Mouse (Mus musculus) mouse trophoblast stem cell (cell line): ENCODE measurements around the gene Sirt4.

ENCODE experiments used
- in situ Hi-C, 2 experiments: fragments of 300-500 bp; cut with MseI, MboI; formaldehyde crosslinking; loops; 2 replicates in 1 of 2; 3 replicates in 1 of 2; pipeline ENCODE4 v1.15.1; 2025

The Sirt4 gene

DNA sequence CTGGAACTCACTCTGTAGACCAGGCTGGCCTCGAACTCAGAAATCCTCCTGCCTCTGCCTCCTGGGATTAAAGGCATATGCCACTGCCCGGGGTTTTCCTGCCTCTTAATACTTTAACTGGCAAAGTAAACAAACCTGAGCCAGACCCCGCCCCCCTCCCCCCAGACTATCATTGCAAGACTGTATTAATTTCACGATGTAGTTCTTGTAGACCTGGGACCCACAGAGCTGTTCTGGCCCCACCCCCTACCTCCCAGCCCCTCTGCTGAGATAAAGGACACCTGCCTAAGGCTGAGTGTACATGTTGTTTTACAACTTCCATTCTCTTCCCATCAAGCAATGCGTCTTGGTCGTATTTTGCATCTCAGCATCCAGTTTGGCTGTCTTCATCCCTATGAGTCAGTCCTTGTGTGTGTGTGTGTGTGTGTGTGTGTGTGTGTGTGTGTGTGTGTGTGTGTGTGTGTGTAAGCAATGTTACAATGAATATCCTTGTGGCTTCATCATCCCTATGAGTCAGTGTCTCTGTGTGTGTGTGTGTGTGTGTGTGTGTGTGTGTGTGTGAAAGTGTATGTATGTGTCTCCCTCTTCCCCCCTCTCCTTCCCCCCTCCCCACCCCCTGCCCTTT lies 8.3 kb upstream of the Sirt4 start:
- in situ Hi-C loops, result no loop called here

DNA sequence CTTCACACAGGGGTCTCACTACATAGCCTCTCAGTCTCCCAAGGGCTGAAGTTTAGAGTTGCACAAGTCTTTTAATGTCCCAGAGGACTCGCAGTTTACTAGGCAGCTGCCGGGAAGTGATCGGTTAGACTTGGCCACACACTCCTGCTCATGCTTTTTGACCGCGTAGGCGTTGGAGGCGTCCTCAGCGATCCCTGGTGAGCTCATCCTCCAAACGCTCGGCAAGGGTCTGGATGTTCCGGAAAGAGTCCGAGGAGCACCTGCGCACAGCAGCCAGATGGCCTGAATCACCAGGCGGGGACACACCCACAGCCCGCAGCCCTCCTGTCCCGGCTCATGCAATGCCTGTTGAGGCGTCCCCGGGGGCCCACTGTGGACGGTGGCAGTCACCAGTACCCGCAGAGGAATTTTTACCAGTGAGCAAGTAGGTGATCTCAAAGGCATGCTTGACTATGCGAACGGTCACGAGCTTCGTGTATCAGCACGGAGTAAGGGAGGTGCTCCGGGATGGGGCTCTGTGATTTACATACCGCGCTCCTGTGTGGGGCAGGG lies 7.3 kb upstream of the Sirt4 start:
- in situ Hi-C loops, result no loop called here

DNA sequence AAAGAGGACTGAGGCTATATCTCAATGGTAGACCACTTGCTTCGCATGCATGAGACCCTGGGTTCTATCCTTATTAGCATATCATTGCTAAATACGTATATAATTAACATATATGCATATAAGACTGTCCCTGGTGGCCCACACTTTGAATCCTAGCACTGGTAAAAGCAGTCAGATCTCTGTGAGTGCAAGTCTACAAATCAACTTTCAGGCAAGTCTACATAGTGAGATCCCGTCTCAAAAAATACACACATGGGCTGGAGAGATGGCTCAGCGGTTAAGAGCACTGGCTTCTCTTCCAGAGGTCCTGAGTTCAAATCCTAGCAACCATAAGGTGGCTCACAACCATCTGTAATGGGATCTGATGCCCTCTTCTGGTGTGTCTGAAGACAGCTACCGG lies 6.6 kb upstream of the Sirt4 start:
- in situ Hi-C loops, result no loop called here

DNA sequence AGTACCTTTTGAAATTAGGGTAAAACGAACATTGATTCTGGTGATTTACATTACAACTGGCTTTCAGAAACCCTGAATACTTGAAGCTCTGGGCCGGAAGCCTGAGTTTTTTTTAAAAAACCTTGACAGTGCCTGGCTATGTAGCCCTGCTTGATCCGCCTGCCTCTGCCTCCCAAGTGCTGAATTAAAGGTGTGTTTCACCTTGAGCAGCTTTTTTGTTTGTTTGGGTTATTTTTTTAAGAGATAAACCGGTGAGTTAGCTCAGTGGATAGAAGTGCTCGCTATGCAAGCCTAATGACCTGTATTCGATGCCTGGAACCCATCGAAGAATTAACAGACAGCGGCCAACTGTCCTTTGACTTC lies 6.1 kb upstream of the Sirt4 start:
- in situ Hi-C loops, result no loop called here

DNA sequence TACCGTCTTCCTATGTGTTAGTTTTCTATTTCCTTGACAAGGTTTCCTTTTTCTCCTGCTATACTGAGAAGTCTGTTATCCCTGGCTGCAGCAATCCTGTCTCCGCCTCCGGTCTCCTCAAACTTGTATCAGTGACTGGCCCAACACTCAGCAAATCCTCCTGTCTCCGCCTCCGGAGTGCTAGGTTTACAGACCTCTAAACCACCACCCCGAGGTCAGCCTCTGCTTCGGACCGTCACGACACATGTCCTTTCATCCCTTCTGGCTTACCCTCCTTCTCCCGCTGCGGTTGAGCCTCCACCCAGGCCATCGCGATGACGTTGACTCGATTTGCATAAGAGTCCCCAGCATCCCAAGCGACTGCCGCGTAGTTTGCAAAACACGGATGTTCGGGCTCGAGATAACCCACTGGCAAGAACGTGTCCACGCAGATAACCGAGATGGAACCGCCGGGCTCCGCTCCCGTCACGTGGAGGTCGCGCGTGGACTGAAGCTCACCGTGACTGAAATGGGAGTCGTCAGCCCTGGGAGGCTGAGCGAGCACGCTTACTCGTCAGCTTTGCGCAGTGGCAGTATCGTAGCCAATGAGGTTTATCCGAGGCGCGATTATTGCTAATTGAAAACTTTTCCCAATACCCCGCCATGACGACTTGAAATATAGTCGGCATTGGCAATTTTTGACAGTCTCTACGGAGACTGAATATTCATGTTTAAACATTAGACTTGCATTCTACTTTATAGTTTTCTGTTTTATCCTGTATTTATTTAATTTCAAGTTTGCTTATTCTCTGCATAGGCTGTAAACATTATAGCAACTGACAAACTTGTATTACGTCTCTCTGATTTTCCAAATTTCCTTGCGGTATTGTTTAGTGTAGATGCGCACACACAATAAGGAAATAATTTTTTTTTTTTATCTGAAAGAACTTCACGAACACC lies 5.4 kb upstream of the Sirt4 start:
- in situ Hi-C loops, result no loop called here

DNA sequence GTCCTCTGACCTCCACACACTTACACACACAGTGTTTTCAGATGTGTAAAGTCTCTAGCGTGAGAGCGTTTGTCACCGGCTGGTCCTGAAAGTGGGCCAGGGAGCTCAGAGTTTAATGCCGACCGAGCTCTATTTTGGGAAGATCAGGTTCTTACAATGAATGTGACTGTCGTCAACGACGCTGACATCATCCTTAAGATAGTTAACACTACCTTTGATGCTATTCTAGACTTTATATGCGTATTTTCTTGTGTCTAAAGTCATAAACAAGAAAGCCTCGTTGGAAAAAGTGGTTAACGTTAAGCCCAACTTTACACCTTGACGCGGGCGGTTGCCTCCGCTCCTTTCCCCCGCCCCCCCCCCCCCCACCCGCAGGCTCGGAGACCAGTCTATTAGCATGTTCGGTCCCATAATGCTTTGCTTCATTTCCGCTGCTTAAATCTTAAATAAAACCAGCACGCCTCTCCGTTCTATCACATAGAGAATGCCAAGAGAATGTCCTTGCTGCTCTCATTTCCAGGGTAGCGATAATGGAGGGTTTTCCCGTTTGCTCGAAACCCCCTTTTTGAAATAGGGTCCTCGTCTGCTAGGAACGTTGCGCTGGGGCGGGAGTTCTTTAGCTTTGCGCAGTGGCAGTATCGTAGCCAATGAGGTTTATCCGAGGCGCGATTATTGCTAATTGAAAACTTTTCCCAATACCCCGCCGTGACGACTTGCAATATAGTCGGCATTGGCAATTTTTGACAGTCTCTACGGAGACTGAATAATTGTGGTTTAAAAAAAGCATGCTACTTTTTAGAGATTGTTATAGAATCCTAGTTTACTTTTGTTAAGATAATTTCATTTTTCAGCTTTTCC lies 4.5 kb upstream of the Sirt4 start:
- in situ Hi-C loops, result no loop called here

DNA sequence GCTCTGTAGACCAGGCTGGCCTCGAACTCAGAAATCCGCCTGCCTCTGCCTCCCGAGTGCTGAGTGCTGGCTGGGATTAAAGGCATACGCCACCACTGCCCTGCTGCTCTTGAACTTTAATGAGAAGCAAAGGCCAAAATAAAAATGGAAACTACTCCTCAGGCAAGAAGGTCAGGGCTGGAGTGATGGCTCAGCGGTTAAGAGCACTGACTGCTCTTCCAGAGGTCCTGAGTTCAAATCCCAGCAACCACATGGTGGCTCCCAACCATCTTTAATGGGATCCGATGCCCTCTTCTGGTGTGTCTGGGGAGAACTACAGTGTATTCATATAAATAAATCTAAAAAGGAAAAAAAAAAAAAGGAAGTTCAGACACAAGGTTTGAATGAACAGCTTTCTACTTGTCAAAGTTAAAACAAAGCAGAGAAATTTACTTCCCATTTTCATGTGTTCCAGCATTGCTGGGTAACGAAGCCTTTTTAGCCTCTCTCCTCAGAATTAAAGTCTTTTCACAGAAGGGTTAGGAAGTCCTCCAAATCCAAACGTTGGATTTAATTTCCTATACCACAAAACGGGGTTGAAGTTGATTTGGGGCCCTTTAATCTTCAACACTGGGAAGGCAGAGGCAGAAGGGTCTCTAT lies 3.5 kb upstream of the Sirt4 start:
- in situ Hi-C loops, result no loop called here

DNA sequence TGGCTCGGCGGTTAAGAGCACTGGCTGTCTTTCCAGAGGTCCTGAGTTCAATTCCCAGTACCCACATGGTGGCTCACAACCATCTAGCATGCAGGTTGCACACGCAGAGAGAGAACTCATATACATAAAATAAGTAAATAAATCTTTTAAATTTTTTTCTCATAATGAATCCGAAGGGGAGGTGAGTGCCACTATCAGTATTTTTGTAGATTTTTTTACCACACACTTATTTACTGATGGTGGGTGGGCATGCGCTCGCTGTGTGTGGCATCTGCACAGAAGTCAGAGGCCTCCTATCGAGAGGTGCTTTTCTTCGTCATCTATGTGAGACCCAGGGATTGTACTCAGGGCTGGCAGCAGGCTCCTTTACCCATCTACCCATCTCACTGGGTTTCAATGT lies 2.8 kb upstream of the Sirt4 start:
- in situ Hi-C loops, result no loop called here

DNA sequence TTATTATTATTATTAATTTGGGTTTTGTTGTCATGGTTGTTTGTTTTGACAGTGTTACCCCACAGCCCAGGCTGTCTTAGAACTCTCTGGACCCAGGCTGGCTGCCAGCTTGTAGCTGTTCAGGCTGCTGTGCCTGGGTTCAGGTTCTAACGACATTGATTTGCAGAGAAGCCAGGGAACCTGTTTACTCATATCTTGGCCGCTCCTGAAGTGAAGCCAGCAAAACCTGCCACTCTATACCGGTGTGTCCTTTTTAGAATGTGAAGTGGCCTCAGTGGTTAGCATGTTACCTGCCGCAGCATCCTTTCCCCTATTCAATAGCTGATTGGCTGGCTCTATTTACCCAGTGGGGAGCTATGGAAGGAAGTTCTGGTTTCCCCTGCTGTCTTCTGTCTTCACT lies 2.2 kb upstream of the Sirt4 start:
- in situ Hi-C loops, result no loop called here

DNA sequence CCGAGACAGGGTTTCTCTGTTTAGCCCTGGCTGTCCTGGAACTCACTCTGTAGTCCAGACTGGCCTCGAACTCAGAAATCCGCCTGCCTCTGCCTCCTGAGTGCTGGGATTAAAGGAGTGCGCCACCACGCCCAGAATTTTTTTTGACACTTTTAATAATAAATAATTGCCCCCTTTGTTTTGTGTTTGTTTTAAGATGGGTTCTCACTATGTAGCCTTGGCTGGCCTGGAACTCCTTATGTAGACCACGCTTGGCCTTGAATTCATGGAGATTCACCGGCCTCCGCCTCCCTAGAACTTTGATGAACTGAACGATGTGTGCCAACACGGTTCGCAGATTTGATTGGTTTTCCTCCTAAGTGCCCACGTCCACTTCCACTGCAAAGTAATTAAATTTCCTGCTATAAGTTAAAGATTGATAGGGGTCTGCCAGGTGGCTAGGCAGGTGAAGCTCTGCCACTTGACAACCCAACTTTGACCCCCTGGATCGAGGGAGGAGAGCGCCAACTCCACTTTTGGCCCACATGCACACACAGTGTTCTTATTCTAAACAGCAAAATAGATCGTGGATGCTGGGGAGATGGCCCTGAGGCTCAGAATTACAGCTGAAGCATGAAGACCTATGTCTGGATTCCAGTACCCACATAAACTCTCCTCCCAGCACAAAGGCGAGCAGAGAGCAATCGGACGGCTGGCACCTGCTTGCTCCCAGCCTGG lies 1.1 kb upstream of the Sirt4 start:
- in situ Hi-C loops, result no loop called here

DNA sequence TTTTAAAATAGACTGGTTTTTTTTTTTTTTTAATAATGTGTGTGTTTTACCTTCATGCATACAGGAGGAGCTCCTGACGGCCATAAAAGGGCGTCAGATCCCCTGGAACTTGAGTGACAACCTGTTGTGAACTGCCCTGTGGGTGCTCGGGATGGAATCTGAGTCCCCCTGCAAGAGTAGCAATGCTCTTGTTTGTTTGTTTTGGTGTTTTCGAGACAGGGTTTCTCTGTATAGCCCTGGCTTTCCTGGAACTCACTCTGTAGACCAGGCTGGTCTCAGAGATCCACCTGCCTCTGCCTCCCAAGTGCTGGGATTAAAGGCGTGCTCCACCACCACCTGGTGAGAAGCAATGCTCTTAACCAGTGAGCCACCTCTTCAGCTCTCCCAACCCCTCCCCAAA lies 471 bp upstream of the Sirt4 start:
- in situ Hi-C loops, result no loop called here

DNA sequence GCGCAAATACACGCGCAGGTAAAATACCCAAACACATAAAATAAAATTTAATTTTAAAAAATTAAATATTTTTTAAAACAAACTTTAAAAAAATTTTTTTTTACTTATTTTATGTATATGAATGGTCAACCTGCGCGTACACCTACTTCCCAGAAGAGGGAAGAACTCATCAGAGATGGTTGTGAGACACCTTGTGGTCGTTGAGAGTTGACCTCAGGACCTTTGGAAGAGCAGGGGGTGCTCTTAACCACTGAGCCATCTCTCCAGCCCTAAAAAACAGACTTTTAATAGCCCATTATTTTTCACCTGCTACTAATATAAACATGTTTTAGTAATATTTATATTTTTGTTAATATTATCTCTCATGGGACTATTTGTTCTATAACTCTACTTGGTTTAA lies 1.1 kb downstream of the Sirt4 start:
- in situ Hi-C loops, result no loop called here

DNA sequence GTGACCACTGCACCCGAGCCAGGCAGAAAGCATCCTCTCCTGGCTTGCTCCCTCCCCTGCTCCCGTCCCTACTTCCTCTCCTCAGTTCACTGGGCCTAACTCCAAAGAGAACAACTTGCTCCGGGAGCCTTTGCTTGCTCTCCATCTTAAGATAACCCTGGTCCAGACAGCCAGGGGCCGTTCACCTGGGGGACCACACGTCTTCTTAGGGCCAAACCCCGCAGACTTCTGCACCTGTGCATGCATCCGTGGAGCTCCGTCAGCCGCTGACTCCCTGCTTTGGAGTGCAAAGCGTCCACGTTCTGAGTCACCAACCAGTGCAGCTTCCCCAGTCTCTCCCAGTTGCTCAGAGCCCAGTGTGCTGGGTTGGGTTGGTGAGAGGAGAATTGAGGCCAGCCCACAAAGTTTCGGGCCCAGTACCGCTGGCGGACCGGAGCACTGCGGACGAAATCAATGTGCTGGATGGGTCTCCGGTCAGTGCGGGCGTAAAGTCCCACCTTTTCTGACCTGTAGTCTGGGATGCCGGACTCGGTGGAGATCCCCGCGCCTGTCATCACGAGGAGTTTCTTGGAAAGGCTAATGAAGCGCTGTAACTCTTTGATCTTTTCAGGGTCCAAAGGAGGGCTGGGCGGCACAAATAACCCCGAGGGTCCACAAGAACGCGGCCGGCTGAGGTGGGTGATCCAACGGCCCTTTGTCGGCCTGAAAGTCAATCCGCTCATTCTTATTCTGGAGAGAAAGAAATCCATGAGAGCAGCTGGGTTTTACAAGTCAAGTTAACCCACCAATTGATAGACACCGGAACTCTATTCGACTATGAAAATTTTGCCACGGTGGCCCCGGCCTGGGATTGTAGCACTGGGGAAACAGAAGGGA lies 1.9 kb downstream of the Sirt4 start:
- in situ Hi-C loops, result no loop called here

DNA sequence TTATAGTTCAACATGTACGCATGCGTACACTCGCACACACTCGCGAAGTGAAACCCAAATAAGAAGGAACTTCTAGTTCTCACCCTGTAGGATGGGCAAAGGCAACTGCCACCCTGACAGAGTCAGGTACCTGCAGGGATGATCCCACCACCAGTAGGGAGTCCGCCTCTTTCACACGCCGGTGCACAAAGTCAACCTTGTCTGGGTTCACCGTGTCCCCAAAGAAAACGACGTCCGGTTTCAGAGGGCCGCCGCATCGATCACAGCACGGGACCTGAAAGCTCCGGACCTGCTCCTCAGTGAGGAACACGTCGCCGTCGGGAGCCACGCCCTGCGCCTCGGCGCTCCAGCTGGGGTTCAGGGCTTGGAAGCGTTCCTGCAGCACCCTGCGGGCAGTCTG lies 4.4 kb downstream of the Sirt4 start:
- in situ Hi-C loops, result no loop called here

DNA sequence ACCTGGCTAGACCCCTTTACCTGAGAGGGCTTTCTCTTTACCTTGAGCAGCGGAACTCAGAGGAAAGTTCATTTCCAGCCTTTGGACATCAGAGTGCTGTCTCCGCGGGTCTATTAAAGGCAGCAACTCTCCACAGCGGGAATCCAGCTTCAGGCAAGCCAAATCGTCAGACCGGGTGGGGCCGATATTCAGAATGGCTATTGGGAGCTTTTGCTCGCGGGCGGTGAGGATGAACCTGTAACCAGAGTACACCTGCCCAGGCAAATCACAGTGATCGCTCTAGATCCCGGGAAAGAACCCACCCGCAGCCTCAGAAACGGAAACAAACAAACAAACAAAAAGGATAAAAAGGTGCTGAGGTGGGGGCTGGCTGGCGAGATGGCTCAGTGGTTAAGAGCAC lies 5.0 kb downstream of the Sirt4 start:
- in situ Hi-C loops, result no loop called here

DNA sequence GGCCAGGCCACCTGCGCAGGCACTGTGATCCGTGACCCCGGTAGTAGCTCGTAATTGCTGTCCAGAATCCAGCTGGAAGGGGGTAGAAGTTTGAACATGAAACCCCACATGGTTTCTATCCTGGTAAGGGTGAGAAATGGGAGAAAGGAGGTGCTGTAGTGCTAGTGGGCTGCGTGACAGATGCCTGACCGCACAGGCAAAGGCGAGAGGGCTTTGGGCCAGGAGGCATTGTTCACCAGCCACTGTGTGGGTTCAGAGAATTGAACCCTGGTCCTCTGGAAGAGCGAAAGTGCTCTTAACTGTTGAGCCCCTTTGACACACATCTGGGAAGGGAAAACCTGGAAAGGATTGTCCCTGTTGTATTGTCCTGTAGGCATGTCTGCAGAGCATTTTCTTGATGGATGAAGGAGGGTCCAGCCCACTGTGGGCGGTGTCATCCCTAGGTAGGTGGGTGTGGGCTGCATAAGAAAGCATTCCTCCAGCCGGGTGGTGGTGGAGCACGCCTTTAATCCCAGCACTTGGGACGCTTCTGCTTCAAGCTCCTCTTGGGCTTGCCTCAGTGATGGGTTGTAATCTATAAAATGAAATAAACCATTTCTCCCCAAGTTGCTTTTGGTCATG lies 8.3 kb downstream of the Sirt4 start:
- in situ Hi-C loops, result no loop called here

DNA sequence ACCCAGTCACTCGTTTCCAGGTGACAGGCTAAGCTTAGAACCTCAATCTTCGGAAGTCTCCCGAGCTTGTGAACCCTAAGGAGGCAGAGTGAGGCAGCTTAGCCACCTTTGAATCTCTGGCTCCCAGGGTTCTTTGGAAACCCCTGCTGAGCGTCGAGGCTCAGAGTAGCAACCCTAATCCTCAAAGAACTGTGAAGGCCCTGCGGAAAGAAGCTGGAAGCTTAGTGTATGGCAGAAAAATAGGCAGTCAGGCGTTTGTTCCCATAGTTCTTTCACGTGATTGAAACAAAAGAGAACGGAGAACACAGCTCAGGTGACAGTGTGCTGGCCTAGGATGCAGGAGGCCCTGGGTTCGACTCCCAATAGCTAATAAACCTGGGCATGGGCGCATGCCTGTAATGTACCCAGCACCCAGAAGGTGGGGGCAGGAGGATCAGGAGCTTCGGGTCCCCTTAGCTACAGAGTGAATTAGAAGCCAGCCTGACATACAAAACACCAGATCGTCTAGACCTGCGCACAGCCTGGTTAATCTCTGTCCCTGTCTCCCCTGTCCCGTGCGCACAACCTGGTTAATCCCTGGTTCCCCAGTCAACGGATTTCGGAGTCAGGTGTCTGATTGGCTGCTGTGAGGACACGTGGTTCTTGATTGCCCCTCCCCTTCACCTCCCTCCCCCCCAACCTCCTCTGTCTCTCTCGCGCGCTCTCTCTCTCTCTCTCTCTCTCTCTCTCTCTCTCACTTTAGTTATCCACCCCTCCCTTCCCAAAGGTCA lies 9.0 kb downstream of the Sirt4 start:
- in situ Hi-C loops, result no loop called here

DNA sequence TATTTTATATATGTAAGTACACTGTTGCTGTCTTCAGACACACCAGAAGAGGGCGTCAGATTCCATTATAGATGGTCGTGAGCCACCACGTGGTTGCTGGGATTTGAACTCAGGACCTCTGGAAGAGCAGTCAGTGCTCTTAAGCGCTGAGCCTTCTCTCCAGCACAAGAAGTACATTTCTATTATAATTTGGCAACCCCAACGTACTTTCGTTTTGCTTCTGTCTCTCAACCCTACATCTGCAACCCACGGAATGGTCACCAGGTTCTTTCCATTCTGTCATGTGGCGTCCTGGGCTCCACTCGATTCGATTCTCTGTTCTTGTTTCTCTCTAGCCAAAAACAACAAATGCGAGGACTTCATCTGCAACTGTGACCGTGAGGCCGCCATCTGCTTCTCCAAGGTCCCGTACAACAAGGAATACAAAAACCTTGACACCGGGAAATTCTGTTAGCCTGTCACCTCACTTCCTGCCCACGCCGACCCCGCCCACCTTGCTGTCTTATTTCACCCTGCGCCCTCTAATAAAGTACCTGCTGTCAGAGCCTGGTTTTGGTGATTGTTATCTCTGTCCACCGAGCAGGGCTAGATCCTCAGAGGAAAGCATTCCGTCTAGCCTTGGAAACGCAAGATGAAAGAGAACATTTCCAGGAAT lies 10.2 kb downstream of the Sirt4 start:
- in situ Hi-C loops, result no loop called here
